Mouse (Mus musculus) bone marrow macrophage, adult 2 months (primary cell): ENCODE results near the gene Lrrc55. TPM values are rescaled to one million over a fixed set of nuclear protein-coding genes. Genes with fewer than 3 reads are reported as not detected.

Experiments used
- H3K27ac ChIP-seq: 2 replicates; pipeline ENCODE4 v1.5.1; 2012; ENCODE audit warnings: low read depth, low read length; ENCODE audit not compliant: insufficient read depth
- H3K4me1 ChIP-seq: 2 replicates; pipeline ENCODE4 v1.6.1; 2012; ENCODE audit warnings: low read length; ENCODE audit not compliant: control insufficient read depth, insufficient read depth
- H3K4me3 ChIP-seq: 2 replicates; pipeline ENCODE4 v1.5.1; 2012; ENCODE audit warnings: mild to moderate bottlenecking, low read length, moderate library complexity; ENCODE audit not compliant: insufficient read depth
- CTCF ChIP-seq: IDR thresholded peaks from 2 replicates; pipeline ENCODE4 v1.5.1; 2012; ENCODE audit warnings: low read depth, mild to moderate bottlenecking, low read length, moderate library complexity
- POLR2A ChIP-seq: IDR thresholded peaks from 2 replicates; pipeline ENCODE4 v1.6.1; 2012; ENCODE audit warnings: mild to moderate bottlenecking, low read depth, low read length, borderline replicate concordance
- polyA plus RNA-seq: library from polyadenylated mRNA; stranded (reverse); fragments of >200 nt; gene quantifications from 2 replicates; pipeline ENCODE4 v1.2.4, GENCODE M21; 2012; ENCODE audit not compliant: missing spikeins, insufficient read depth, insufficient read length

Gene Lrrc55
- polyA plus RNA-seq, 1 experiment = not detected

GRCm38 (mm10) chr2:85150373-85150772 lies 46.6 kb downstream of the Lrrc55 start:
- Histone ChIP-seq H3K4me1 (no peaks in the 10 kb centered on the region), H3K27ac (no peak overlapping the region), H3K4me3 (no peak overlapping the region)
- no peak for TF ChIP-seq POLR2A
- TF ChIP-seq CTCF = no peak

- no peak overlapping the region for H3K27ac ChIP-seq
- no peak overlapping the region for H3K4me3 ChIP-seq
- TF ChIP-seq POLR2A (no peak), CTCF (no peak)
- H3K4me1 ChIP-seq = no peaks in the 10 kb centered on the region
These were observed 49.5 kb downstream of the Lrrc55 start for GRCm38 (mm10) chr2:85147481-85147880.

GRCm38 (mm10) chr2:85145346-85145745 lies 51.7 kb downstream of the Lrrc55 start:
- Histone ChIP-seq H3K27ac (no peak overlapping the region), H3K4me3 (no peak overlapping the region), H3K4me1 (no peaks in the 10 kb centered on the region)
- TF ChIP-seq POLR2A (no peak), CTCF (no peak)

GRCm38 (mm10) chr2:85144908-85145307 lies 52.1 kb downstream of the Lrrc55 start:
- Histone ChIP-seq H3K4me1 (no peaks in the 10 kb centered on the region), H3K27ac (no peak overlapping the region), H3K4me3 (no peak overlapping the region)
- TF ChIP-seq POLR2A (no peak), CTCF (no peak)

- no peaks in the 10 kb centered on the region for H3K4me1 ChIP-seq
- H3K27ac ChIP-seq = no peak overlapping the region
- TF ChIP-seq POLR2A = no peak
- no peak for TF ChIP-seq CTCF
- H3K4me3 ChIP-seq = no peak overlapping the region
These were observed 56.2 kb downstream of the Lrrc55 start for GRCm38 (mm10) chr2:85140833-85141232.

- Histone ChIP-seq H3K4me3 (no peak overlapping the region), H3K4me1 (no peaks in the 10 kb centered on the region), H3K27ac (no peak overlapping the region)
- TF ChIP-seq CTCF (no peak), POLR2A (no peak)
These were observed 57.2 kb downstream of the Lrrc55 start for GRCm38 (mm10) chr2:85139846-85140245.

- Histone ChIP-seq H3K4me3 (no peak overlapping the region), H3K27ac (no peak overlapping the region), H3K4me1 (no peaks in the 10 kb centered on the region)
- TF ChIP-seq POLR2A (no peak), CTCF (no peak)
These were observed 57.6 kb downstream of the Lrrc55 start for GRCm38 (mm10) chr2:85139393-85139792.

- TF ChIP-seq POLR2A = no peak
- TF ChIP-seq CTCF = no peak
- Histone ChIP-seq H3K4me3 (no peak overlapping the region), H3K27ac (no peak overlapping the region), H3K4me1 (no peaks in the 10 kb centered on the region)
These were observed 58.9 kb downstream of the Lrrc55 start for GRCm38 (mm10) chr2:85138143-85138542.

- Histone ChIP-seq H3K27ac (no peak overlapping the region), H3K4me3 (no peak overlapping the region), H3K4me1 (no peaks in the 10 kb centered on the region)
- no peak for TF ChIP-seq CTCF
- TF ChIP-seq POLR2A = no peak
These were observed 59.3 kb downstream of the Lrrc55 start for GRCm38 (mm10) chr2:85137601-85138140.

- Histone ChIP-seq H3K4me3 (no peak overlapping the region), H3K27ac (no peak overlapping the region)
These were observed 60.0 kb downstream of the Lrrc55 start for GRCm38 (mm10) chr2:85136831-85137520.

More at GRCm38 (mm10) chr2:85136831-85137520, 60.0 kb downstream of the Lrrc55 start:
- no peaks in the 10 kb centered on the region for H3K4me1 ChIP-seq
- TF ChIP-seq POLR2A (no peak), CTCF (no peak)
